Mouse (Mus musculus): ENCODE data around the gene Fkbp1b. TPM values are rescaled to one million over a fixed set of nuclear protein-coding genes. Genes with fewer than 3 reads are reported as not detected.

Gene Fkbp1b
- total RNA-seq, 2 experiments from 2014 or later: 13.7 to 18.2 TPM

Other genes starting within 250 kb of the Fkbp1b start
- 61.0 and 119 TPM in 2 replicates for gene Itsn2, start 249.0 kb downstream of the Fkbp1b start, total RNA-seq (2014; fragmentation: Nextera tagmentation)
- 117 and 145 TPM in 2 replicates for gene Itsn2, start 249.0 kb downstream of the Fkbp1b start, total RNA-seq (2017)
- not detected in 2 replicates for gene Gm3625, start 248.7 kb downstream of the Fkbp1b start, total RNA-seq (2014; fragmentation: Nextera tagmentation)
- gene Gm3625, start 248.7 kb downstream of the Fkbp1b start, total RNA-seq (2017): not detected in 2 replicates
- 0.26 and 0.70 TPM in 2 replicates for gene Fam228a, start 103.2 kb downstream of the Fkbp1b start, total RNA-seq (2014; fragmentation: Nextera tagmentation)
- not detected in 2 replicates for gene Fam228a, start 103.2 kb downstream of the Fkbp1b start, total RNA-seq (2017)
- gene Pfn4, start 72.6 kb downstream of the Fkbp1b start, total RNA-seq (2014; fragmentation: Nextera tagmentation): 0.70 TPM in 1 of 2 replicates, not detected in the other
- gene Pfn4, start 72.6 kb downstream of the Fkbp1b start, total RNA-seq (2017): 0.78 and 1.3 TPM in 2 replicates
- gene Fam228b, start 72.3 kb downstream of the Fkbp1b start, total RNA-seq (2014; fragmentation: Nextera tagmentation): 0.45 and 1.3 TPM in 2 replicates
- 0.90 and 0.93 TPM in 2 replicates for gene Fam228b, start 72.3 kb downstream of the Fkbp1b start, total RNA-seq (2017)
- gene Sf3b6, start 24.0 kb downstream of the Fkbp1b start, total RNA-seq (2014; fragmentation: Nextera tagmentation): 202 and 249 TPM in 2 replicates
- gene Sf3b6, start 24.0 kb downstream of the Fkbp1b start, total RNA-seq (2017): 134 and 198 TPM in 2 replicates
- 19.7 and 22.7 TPM in 2 replicates for gene Wdcp, start 1.7 kb upstream of the Fkbp1b start, total RNA-seq (2014; fragmentation: Nextera tagmentation)
- gene Wdcp, start 1.7 kb upstream of the Fkbp1b start, total RNA-seq (2017): 4.6 and 9.0 TPM in 2 replicates
- 5.8 and 7.5 TPM in 2 replicates for gene Mfsd2b, start 32.8 kb upstream of the Fkbp1b start, total RNA-seq (2014; fragmentation: Nextera tagmentation)
- gene Mfsd2b, start 32.8 kb upstream of the Fkbp1b start, total RNA-seq (2017): 1.2 and 2.2 TPM in 2 replicates
- gene Ubxn2a, start 66.1 kb upstream of the Fkbp1b start, total RNA-seq (2014; fragmentation: Nextera tagmentation): 20.4 and 31.6 TPM in 2 replicates
- 25.5 and 40.2 TPM in 2 replicates for gene Ubxn2a, start 66.1 kb upstream of the Fkbp1b start, total RNA-seq (2017)
- 47.0 and 49.0 TPM in 2 replicates for gene Atad2b, start 75.8 kb upstream of the Fkbp1b start, total RNA-seq (2014; fragmentation: Nextera tagmentation)
- gene Atad2b, start 75.8 kb upstream of the Fkbp1b start, total RNA-seq (2017): 35.5 and 43.8 TPM in 2 replicates